Mouse (Mus musculus) E14TG2a.4 (cell line): ENCODE measurements around the gene E130114P18Rik.

Source experiments
- CTCF ChIP-seq: conservative IDR thresholded peaks from 2 replicates; pipeline ENCODE4 v1.5.1; 2014; ENCODE audit warnings: low read length
- NANOG ChIP-seq: IDR thresholded peaks from 2 replicates; pipeline ENCODE4 v1.6.1; 2014; ENCODE audit warnings: borderline replicate concordance, low read length, mixed read lengths

DNA sequence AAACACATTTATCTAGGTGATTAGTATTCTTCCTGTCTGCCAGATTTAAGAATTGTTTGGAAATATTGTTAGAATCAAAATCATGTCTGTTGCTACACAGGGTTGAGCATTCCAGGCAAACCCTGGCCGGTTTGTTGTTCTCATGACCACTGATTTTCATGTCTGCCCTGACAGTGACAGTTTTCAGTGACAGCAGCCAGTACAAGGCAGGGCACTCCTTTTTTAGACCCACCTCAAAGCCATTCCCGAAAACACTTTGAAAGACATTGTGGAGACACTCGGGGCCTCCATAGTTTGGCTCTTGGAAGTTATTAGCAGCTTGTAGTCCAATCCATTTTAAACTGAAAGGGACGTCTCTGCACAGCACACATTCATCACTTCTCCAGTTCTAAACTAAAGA lies 36.1 kb upstream of the E130114P18Rik start:
- TF ChIP-seq CTCF: no peak
- no peak for TF ChIP-seq NANOG
